Mouse (Mus musculus): ENCODE measurements around the gene Vamp9. TPM values are rescaled to one million over a fixed set of nuclear protein-coding genes. Genes with fewer than 3 reads are reported as not detected.

Vamp9 gene
- total and polyA plus RNA-seq, 3 experiments: 0.36 TPM; not detected in 2

GRCm38 (mm10) chr5:99865779-99866178 lies 40.3 kb upstream of the Vamp9 start:
- WGBS: 91% methylated on average over 1 of the region's 1 CpGs
- TF ChIP-seq EP300 (IDR thresholded peaks at IDR 0.05; ENCODE audit: insufficient read depth, low read depth, low read length) (no peak), POLR2A (IDR thresholded peaks at IDR 0.05; ENCODE audit: insufficient read depth, low read depth, low read length) (no peak), CTCF (IDR thresholded peaks at IDR 0.05) (no peak)
- Histone ChIP-seq H3K27ac (no peak overlapping the region), H3K4me3 (no peak overlapping the region), H3K9ac (ENCODE audit: low read depth, low read length) (no peak overlapping the region), H3K27me3 (ENCODE audit: control insufficient read depth, insufficient read depth, low read length) (no peaks in the 10 kb centered on the region; the same call in 1 of the 2 replicates), H3K36me3 (ENCODE audit: control insufficient read depth, insufficient read depth, low read length) (no peaks in the 10 kb centered on the region), H3K79me2 (replicated peaks; ENCODE audit: control insufficient read depth, insufficient read depth, low read length) (no peaks in the 10 kb centered on the region), H3K4me1 (ENCODE audit: control insufficient read depth, insufficient read depth, low read length) (no peaks in the 10 kb centered on the region)
- no peak for DNase-seq
- intact Hi-C loops (cut with DNase I): no loop called here

GRCm38 (mm10) chr5:99868286-99868685 lies 37.8 kb upstream of the Vamp9 start:
- 91% methylated on average over 17 of the region's 17 CpGs for WGBS
- H3K9ac ChIP-seq (ENCODE audit: low read depth, low read length): no peak overlapping the region
- no peaks in the 10 kb centered on the region for H3K36me3 ChIP-seq (ENCODE audit: control insufficient read depth, insufficient read depth, low read length)
- intact Hi-C loops (cut with DNase I): no loop called here
- no peaks in the 10 kb centered on the region for H3K79me2 ChIP-seq (replicated peaks; ENCODE audit: control insufficient read depth, insufficient read depth, low read length)
- no peak overlapping the region for H3K27ac ChIP-seq
- no peak for DNase-seq
- H3K4me3 ChIP-seq: no peak overlapping the region
- no peaks in the 10 kb centered on the region for H3K4me1 ChIP-seq (ENCODE audit: control insufficient read depth, insufficient read depth, low read length)
- H3K27me3 ChIP-seq (ENCODE audit: control insufficient read depth, insufficient read depth, low read length): no peaks in the 10 kb centered on the region; the same call in 1 of the 2 replicates
- no peak for TF ChIP-seq POLR2A (IDR thresholded peaks at IDR 0.05; ENCODE audit: insufficient read depth, low read depth, low read length)

GRCm38 (mm10) chr5:99868923-99869322 lies 37.1 kb upstream of the Vamp9 start:
- Histone ChIP-seq H3K9ac (ENCODE audit: low read depth, low read length) (no peak overlapping the region), H3K36me3 (ENCODE audit: control insufficient read depth, insufficient read depth, low read length) (no peaks in the 10 kb centered on the region), H3K27me3 (ENCODE audit: control insufficient read depth, insufficient read depth, low read length) (no peaks in the 10 kb centered on the region; the same call in 1 of the 2 replicates), H3K4me3 (no peak overlapping the region), H3K4me1 (ENCODE audit: control insufficient read depth, insufficient read depth, low read length) (no peaks in the 10 kb centered on the region), H3K27ac (no peak overlapping the region), H3K79me2 (replicated peaks; ENCODE audit: control insufficient read depth, insufficient read depth, low read length) (no peaks in the 10 kb centered on the region)
- WGBS: 70% methylated on average over 9 of the region's 9 CpGs
- intact Hi-C loops (cut with DNase I): no loop called here
- TF ChIP-seq POLR2A (IDR thresholded peaks at IDR 0.05; ENCODE audit: insufficient read depth, low read depth, low read length) (no peak), CTCF (IDR thresholded peaks at IDR 0.05) (no peak), EP300 (IDR thresholded peaks at IDR 0.05; ENCODE audit: insufficient read depth, low read depth, low read length) (no peak)
- DNase-seq: no peak

GRCm38 (mm10) chr5:99877565-99877964 lies 28.5 kb upstream of the Vamp9 start:
- TF ChIP-seq POLR2A (IDR thresholded peaks at IDR 0.05; ENCODE audit: insufficient read depth, low read depth, low read length) (no peak), EP300 (IDR thresholded peaks at IDR 0.05; ENCODE audit: insufficient read depth, low read depth, low read length) (no peak), CTCF (IDR thresholded peaks at IDR 0.05) (no peak)
- Histone ChIP-seq H3K27ac (no peak overlapping the region), H3K4me1 (ENCODE audit: control insufficient read depth, insufficient read depth, low read length) (no peaks in the 10 kb centered on the region), H3K9ac (ENCODE audit: low read depth, low read length) (no peak overlapping the region), H3K79me2 (replicated peaks; ENCODE audit: control insufficient read depth, insufficient read depth, low read length) (no peaks in the 10 kb centered on the region), H3K36me3 (ENCODE audit: control insufficient read depth, insufficient read depth, low read length) (no peaks in the 10 kb centered on the region), H3K4me3 (no peak overlapping the region), H3K27me3 (ENCODE audit: control insufficient read depth, insufficient read depth, low read length) (no peaks in the 10 kb centered on the region)
- intact Hi-C loops (cut with DNase I): no loop called here
- no peak for DNase-seq
- 57% methylated on average over 9 of the region's 9 CpGs for WGBS

- no peak for DNase-seq
- Histone ChIP-seq H3K4me1 (ENCODE audit: control insufficient read depth, insufficient read depth, low read length) (no peaks in the 10 kb centered on the region), H3K4me3 (no peak overlapping the region), H3K36me3 (ENCODE audit: control insufficient read depth, insufficient read depth, low read length) (no peaks in the 10 kb centered on the region), H3K9ac (ENCODE audit: low read depth, low read length) (no peak overlapping the region), H3K27ac (no peak overlapping the region), H3K27me3 (ENCODE audit: control insufficient read depth, insufficient read depth, low read length) (no peaks in the 10 kb centered on the region), H3K79me2 (replicated peaks; ENCODE audit: control insufficient read depth, insufficient read depth, low read length) (no peaks in the 10 kb centered on the region)
- TF ChIP-seq POLR2A (IDR thresholded peaks at IDR 0.05; ENCODE audit: insufficient read depth, low read depth, low read length) (no peak), EP300 (IDR thresholded peaks at IDR 0.05; ENCODE audit: insufficient read depth, low read depth, low read length) (no peak), CTCF (IDR thresholded peaks at IDR 0.05) (no peak)
- intact Hi-C loops (cut with DNase I): no loop called here
- WGBS: 88% methylated on average over 3 of the region's 3 CpGs
These were observed 23.6 kb upstream of the Vamp9 start for GRCm38 (mm10) chr5:99882441-99882840.

GRCm38 (mm10) chr5:99884035-99884434 lies 22.0 kb upstream of the Vamp9 start:
- no peak for DNase-seq
- Histone ChIP-seq H3K4me3 (no peak overlapping the region), H3K9ac (ENCODE audit: low read depth, low read length) (no peak overlapping the region), H3K79me2 (replicated peaks; ENCODE audit: control insufficient read depth, insufficient read depth, low read length) (no peaks in the 10 kb centered on the region), H3K27ac (no peak overlapping the region), H3K27me3 (ENCODE audit: control insufficient read depth, insufficient read depth, low read length) (no peaks in the 10 kb centered on the region), H3K4me1 (ENCODE audit: control insufficient read depth, insufficient read depth, low read length) (no peaks in the 10 kb centered on the region), H3K36me3 (ENCODE audit: control insufficient read depth, insufficient read depth, low read length) (no peaks in the 10 kb centered on the region)
- TF ChIP-seq EP300 (IDR thresholded peaks at IDR 0.05; ENCODE audit: insufficient read depth, low read depth, low read length) (no peak), CTCF (IDR thresholded peaks at IDR 0.05) (no peak), POLR2A (IDR thresholded peaks at IDR 0.05; ENCODE audit: insufficient read depth, low read depth, low read length) (no peak)
- intact Hi-C loops (cut with DNase I): no loop called here
- WGBS: 94% methylated on average over 4 of the region's 4 CpGs
